Mouse (Mus musculus): Measurements from ENCODE around the gene Atcay. TPM values are rescaled to one million over a fixed set of nuclear protein-coding genes. Genes with fewer than 3 reads are reported as not detected.
A peak's percentile ranks its signal among the peaks of the same experiment; 100 is the strongest.

The Atcay gene
- under 1 TPM in 1 of 2 experiments, not detected in 1; 0.11 TPM for total RNA-seq (2021)

DNA sequence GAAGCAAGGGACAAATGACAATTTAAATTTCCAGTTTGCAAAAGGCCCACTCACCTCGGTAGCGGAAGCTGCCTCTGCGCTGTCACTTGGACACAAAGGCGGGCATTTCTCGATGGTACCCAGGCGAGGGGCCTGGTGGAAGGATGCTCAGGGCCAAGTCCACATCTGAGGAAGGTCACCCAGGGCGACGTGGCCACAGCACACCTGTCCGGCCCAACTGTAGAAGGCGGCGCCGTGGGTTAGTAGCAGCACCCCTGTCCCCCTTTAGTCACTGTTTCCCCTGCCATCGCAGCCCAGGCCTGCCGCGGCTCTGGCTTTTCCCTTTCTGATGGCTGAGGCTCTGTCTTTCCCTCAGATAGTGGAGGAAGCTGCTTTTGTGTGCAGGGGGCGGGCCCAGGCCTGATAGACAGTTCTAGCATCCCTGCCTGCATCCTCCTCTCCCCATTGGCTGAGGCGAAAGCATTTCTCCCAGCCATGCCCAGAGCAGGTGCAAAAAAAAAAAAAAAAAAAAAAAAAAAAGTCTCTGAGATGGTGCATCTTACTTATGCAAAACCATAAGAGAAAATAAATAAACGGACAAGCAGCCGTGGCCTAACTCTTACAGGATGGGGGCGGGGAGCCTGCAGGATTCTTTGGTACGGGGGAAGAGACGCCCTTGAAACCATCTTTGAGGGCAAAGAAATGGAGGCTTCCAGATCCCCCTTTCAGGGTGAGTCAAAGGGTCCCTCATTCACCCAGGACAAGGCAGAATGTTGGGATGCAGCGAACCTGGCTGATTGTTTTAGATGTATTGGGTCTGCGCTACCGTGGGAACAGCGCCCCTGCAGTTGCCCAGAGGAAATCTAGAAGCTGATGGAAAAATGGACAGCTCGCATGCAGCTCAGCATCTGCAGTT lies at the start of gene Atcay:
Atcay (minus strand) TSS at position 396 of the 895 bp plus-strand sequence.
- no peak for DNase-seq
- intact Hi-C loops (cut with DNase I), result no loop called here

DNA sequence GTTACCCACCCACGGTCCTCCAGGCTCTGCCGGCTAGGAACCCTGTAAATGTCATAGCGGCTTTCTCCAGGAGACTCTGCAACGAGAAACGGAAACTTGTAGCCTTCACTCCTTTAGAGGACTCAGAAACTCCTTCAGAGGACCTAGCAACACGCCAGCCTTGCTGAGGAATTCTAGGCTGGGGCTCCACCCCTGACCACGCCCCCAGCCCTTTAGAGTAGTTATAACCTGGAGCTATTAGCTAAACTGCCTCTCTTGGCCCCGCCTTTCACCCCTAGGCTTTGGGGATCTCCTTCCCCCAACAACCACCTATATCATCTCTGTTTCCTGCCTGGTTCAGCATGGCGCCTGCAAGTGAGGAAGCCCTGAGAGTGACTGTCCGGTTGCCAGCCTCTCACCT lies 48.9 kb upstream of the Atcay start:
- no peak for DNase-seq
- intact Hi-C loops (cut with DNase I), result no loop called here

DNA sequence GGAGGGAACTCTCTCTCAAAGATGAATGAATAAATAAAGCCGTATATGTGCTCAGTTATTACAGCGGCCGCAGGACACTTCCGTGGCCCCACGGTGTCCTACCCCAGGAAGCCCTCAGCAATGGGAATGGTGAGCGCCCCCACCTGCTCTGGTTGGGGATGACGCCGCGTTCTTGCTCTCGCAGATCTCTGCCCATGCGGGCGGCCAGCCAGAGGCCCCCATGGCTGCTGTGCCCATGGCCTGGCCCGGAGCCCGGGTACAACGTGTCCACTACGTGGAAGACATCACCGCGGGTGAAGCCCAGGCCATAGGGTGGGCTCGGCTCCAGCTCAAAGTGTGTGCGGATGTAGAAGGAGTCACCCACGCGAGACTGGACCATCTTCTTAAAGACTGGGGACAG lies 47.0 kb upstream of the Atcay start:
- intact Hi-C loops (cut with DNase I), result no loop called here
- no peak for DNase-seq

DNA sequence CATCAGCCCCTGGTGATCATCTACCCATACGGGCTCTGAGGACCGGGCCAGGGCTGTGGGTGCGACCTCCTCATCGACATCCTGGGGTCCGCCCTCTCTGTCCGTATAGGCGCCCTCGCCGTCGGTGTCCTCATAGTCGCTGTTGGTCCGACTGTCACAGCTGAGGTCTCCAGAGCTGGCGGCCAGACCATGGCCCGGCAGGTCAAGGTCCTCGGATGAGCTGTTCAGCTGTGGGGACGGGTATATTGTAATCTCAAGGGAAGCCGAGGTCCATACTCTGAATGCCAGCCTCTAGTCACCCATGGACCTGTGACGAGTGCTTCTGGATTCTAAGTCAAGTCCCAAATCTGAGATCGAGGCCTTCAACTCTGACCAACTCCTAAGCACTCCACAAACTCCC lies 43.2 kb upstream of the Atcay start:
- DNase-seq, result no peak
- intact Hi-C loops (cut with DNase I), result no loop called here

DNA sequence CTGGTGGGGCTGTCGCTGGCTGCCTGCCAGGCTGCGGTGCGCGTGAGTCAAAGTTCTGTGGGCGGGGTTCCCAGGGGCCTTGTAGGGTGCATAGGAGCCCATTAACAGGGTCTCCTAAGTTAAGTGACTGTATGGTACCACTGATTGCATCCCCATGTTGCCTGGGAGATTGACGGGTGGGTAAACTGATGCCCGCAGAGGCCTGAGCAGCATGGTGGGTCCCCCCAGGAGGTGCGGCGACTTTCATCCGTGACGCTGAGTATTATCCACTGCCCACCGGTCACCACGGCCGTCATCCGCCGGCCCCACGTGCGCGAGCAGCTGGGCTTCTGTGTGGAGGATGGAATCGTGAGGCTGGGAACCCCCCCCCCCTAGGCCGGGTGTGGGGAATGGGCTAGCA lies 41.7 kb upstream of the Atcay start:
- DNase-seq, result no peak
- intact Hi-C loops (cut with DNase I), result no loop called here

DNA sequence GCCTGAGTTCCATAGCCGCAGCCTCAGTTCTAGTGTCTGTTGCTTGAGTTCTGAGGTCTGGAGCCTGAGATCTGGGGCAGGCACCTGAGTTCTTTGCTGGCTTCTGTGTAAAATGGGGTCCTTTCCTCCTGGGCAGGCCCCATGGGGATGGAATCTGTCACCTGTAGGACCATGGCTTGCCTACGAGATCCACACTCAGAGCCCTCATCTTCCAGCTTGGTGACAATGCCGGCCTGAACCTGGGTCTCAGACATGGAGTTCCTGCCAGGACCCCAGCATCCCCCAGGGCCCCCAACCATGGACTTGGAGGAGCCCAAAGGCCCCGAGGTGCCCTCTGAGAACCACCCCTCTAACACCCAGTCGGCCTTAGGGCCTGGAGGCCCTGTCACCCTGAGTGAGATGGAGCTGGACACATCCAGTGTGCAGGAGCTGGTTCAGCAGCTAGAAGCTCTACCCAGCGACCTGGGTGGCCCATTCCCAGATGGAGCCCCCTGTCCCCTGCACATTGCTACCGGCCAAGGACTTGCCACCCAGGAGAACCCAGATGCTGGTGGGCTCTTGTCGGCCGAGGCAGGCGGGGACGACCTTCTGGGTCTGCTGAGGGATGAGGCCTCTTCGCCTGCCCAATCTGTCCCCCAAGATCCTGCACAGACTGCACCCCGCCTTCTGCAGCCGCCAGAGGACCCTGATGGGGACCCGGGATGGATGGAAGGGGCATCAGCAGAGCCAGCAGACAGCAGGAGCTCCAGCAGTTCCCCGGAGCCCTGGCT lies 38.2 kb upstream of the Atcay start:
- no peak for DNase-seq
- intact Hi-C loops (cut with DNase I), result no loop called here

DNA sequence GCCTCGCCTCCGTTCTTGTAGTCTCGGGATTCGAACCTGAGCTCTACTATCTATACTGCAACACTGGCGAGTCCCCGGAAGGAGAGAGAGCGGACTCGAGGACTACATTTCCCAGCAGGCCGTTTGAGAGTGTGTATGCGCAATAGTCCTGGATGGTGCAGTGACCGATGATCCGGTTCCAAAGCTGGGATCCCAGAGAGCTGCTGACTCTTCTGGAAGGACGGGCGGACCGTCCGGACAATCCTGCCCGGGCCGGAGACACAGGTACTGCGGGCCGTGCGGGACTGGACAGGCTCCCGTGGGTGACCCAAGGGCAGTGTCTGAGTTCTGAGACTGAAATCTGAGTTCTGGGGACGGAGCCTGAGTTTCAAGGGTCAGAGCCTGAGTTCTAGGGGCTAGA lies 37.4 kb upstream of the Atcay start:
- intact Hi-C loops (cut with DNase I), result no loop called here
- DNase-seq, result peak; percentile 82 to 84

DNA sequence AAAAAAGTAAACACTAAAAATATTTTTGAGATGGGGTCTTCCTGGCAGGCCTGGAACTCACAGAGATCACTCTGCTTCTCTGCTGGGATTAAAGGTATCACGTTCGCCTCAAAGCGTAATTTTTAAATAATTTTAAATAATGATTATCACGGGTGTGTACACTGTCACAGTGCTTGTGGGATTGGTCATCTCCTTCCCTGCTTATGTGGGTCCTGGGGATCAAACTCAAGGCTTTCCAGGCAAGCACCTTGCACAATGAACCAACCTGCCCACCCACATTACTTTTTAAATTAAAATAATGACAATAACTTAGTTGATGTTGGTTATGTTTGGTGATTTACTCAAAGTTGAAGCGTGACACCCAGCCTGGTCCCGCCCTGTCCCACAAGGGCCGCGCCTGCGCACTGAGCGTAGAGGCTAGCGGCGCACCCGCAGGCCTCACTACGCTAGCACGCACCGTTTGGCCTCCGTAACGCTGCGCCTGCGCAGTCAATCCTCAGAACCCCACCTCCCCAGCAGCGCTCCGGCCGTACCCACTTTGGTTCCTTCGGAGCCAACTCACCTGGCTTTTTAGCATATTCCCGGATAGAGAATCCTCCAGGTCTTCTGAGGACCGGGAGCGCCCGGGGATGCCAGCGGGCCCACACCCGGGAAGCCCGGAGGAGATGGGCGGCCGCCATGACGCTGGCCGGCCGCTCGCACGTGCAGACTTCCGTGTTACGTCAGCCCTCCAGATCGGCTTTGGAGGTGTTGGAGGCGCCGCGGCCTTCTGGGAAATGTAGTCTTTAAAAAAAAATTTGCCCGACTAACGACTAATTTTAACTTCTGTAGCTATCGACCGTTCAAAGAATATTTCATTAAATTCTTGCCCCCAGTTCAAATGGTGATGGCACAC lies 35.8 kb upstream of the Atcay start, which contains the start of the genes Mrpl54 and Apba3:
Mrpl54 (minus strand) TSS at position 724 of the 895 bp plus-strand sequence.
Apba3 (plus strand) TSS at position 750 of the 895 bp plus-strand sequence.
- peak; percentile 97 to 99 for DNase-seq
- intact Hi-C loops (cut with DNase I), result no loop called here

DNA sequence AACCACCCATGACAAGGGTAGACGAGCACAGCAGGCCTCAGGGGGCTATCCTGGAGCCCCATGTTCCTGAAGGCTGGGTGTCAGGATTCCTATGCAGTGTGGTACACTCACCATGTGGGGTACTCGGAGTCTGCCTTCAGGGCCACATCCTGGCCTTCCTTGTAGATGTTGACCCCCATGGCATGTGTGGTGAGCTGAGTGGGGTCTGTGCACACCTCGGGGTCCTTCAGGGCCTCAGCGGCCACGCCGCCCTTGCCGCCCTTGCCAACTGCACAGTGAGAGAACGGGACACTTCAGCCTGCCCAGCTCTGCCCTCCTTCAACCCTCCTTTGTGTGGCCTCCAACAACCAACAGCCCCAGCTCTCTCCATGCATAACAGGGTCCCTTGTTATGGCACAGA lies 34.9 kb upstream of the Atcay start:
- no peak for DNase-seq
- intact Hi-C loops (cut with DNase I), result no loop called here

DNA sequence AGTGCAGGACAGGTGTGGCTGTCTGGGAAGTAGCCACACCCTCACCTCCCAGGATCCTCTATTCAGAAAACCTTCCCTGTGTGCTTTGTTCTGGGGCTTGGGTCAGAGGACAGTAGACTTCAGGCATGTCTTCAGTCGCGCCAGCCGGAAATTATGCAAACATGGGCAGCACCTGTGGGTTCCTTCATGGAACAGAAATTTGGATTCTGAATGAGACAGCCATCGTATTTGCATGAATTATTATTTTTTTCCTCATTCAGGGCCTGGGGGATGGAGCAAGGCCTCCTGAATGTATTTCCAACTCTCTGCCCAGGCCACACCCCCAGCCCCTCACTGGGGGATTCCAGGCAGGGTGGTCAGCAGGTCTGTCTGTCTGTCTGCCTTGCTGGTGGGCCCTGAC lies 30.4 kb upstream of the Atcay start:
- intact Hi-C loops (cut with DNase I), result no loop called here
- no peak for DNase-seq

DNA sequence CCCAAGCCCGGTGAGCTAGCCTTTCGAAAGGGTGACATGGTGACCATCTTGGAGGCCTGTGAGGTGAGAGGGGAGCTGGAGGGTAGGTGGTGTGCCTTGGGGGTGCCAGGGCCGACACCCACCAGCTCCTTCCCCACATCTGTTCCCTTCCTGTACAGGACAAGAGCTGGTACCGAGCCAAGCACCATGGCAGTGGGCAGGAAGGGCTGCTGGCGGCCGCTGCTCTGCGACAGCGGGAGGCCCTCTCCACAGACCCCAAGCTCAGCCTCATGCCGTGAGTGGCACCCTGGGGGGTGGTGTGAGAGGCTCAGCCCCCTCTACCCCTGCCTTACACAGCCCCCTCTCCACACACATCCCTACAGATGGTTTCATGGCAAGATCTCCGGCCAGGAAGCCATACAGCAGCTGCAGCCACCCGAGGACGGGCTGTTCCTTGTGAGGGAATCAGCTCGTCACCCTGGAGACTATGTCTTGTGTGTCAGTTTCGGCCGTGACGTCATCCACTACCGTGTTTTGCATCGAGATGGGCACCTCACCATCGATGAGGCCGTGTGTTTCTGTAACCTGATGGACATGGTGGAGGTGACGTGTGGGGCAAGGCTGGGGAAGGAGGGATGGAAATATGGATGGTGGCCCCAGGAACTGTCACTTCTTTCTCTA lies 28.7 kb upstream of the Atcay start:
- no peak for DNase-seq
- intact Hi-C loops (cut with DNase I), result no loop called here

DNA sequence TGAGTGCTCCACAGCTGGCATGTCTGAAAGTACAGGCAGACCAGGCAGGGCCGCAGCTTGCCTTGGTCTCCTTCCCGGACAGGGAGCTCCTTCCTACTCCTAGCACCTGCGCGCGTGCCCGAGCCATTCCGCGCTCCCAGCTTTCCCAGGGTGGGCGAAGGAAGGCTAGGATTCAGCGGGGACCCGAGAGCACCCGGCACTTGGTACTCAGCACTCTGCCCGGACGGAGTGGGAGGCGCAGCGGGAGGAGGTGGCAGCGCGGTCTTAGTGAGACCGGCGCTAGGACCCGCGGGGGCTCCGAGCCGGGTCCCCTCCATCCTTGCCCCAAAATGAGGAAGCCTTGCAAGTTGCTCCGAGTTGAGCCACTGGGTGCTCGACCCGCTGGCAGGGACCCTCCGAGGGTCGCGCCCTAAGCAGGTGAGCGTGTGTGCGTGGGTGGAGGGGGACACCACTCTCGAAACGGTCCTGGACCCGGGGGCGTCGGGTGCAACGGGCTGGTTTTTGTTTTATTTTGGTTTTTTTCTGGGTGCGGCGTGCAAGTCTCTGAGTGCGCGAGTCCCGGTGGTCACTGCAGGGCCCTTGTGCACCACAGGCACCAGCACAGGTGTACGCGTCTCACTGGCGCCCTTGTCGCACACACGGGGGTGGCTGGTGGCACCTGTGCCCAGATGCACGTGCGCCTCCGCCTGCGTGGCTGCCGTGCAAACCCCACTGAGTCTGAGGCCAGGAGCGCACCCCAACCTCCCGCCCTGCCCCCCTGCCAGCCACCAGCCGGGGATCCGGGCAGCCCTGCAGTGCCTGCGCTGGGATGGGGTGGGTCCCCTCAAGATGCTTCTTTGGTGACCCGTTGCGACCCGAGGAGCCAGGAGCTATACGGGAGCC lies 26.8 kb upstream of the Atcay start:
- DNase-seq, result no peak
- intact Hi-C loops (cut with DNase I), result no loop called here

DNA sequence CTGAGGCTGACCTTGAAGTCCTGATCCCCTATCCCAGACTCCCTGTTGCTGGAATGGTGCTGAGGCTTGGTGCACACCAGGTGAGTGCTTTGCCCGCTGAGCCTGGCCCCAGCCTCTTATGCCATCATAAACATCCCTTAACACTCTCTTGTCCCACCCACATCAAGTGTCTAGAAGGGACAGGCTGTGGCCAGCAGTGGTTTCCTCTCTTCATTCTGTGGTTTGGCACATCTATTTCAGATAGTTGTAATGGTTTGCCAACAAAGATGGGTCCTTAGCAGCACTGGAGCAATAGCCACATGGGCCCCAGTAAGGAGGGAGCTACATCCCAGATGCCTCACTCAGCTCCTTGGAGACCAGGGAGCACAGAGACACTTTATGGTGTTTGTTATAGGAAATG lies 24.3 kb upstream of the Atcay start:
- intact Hi-C loops (cut with DNase I), result no loop called here
- DNase-seq, result no peak

DNA sequence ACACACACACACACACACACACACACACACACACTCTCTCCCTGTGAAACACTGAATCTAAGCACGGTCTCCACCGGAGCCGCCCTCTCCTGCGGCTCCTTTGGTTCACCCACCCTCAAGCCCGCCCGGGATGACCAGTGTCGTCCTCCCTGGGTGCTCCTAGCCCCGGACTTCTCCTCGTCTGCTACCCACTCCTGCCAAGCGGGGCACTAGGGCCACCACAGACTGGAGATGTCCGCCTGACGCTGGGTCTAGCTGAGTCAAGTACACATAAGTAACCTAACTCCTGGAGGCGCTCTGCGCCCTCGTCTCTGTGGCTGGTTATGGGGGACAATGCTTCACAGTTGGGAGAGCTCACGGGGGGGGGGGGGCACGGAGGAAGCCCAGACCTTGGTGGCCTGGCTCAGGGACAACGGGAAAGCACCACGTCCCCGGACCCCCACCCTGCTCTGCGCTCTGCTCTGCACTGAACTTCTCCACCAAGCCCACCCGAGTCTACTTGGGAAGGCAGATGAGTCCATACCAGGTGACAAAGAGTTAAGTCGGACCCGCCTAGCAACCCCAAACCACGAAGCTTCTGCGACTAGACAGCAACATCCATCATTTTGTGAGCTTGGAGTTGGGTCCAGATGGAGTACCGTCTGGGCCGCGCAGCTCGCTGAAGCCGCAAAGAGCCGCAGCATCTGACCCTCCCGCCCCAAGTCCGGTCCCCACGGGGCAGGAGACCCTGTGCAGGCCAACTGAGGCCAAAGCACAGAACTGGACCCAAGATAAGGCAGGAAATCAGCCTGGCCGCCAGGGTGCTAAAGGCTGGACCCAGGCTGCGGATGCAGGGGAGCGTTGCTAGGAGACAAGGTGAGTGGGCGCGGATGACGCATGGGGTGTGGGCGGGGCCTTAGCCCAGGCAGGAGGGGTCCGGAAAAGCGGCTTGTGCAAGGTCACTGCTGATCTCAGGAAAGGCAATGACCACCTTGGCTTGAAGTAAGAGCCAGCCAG lies 22.1 kb upstream of the Atcay start, which contains the start of gene Matk:
Matk (plus strand) TSS at position 512 of the 996 bp plus-strand sequence.
- intact Hi-C loops (cut with DNase I), result no loop called here
- peak in 1 of 2 experiments; percentile 27 for DNase-seq

DNA sequence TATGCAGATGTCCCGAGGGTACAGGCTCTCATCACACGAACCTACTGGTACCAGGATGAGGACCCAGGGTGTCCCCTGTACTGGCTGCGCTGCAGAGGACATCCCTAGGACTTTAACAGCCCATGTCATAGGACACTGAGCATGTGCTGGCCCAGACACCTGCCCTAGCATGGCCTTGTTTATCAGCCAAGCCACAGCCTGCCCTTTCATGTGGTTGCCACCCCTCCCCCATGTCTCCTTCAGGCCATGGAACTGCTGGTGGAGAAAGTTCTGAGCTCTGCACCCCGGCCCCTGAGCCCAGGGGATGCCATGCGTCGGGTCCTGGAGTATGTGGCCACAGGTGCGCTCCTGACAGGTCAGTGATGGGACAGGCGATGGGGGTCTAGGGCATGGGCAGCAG lies 18.8 kb upstream of the Atcay start:
- intact Hi-C loops (cut with DNase I), result no loop called here
- no peak for DNase-seq

DNA sequence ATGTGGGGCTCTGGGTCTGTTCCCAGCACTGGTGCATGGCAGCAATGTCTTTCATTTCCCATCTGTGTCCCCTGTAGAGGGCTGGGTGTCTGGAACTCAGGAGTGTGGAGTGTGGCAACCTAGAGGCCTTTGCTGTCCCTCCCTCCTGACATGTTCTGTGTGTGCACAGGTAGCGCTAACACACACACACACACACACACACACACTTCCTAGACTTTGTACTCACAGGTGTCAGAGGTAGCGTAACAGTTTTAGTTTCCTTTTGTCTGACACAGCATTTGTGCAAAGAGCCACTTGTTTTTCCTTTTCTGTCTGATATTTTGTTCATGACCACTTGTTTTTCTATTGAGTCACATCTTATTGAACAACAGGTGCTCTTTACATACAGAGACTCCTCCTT lies 17.2 kb upstream of the Atcay start:
- DNase-seq, result no peak
- intact Hi-C loops (cut with DNase I), result no loop called here

DNA sequence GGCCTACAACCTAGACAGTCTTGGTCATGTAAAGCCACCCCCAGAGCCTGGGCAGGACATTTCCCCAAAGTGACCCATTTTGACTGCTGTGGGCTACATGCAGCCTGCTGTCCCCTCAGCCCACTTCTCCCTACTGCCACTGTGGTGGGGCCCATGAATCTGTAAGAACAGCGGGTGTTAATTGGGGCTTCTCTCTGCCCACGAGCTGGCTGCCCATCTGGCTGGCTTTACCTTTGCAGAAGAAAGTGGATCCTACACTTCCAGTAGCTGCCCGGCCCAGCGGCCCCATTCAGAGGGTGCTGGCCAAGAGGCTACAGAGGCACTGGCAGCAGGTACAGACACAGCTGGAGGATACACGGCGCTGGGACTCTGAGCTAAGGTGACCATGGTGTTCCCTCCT lies 14.5 kb upstream of the Atcay start:
- intact Hi-C loops (cut with DNase I), result loop anchor here (2.0 kb wide), 1 partner anchor 38 kb away; no protein-coding TSS in a partner anchor
- DNase-seq, result no peak

DNA sequence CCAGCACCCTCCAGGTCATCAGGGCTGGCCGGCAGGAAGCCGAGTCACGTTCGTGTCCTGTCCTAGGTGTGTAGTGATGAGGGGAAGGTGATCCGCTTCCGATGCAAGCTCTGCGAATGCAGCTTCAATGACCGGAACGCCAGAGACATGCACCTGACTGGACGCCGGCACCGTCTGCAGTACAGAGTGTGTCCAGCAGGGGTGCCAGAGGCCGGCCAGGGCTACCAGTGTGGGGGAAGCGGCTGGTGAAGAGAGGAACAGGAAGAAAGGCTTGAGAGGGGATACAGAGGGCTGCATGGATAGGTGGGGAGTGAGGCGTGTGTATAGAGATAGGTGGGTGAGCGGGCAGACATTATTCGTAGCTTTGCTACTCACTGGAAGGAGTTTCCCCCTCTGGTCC lies 14.0 kb upstream of the Atcay start:
- peak; percentile 78 to 87 for DNase-seq
- intact Hi-C loops (cut with DNase I), result loop anchor here (2.0 kb wide), 1 partner anchor 38 kb away; no protein-coding TSS in a partner anchor

Data from heart, postnatal 36 days (tissue).